Comparison of ENCODE assay signal across 8 mouse cellular contexts in genomic region chr2:180346820-180347497, GRCm38 (mm10). TPM values are rescaled to one million over a fixed set of nuclear protein-coding genes. Genes with fewer than 3 reads are reported as not detected.
A peak's percentile ranks its signal among the peaks of the same experiment; 100 is the strongest.
DNase-seq lines count a peak whose midpoint lies in the region; ATAC-seq and TF ChIP-seq lines count a peak whose summit lies in the region.

No protein-coding gene starts in this region.

- H3K4me3 ChIP-seq in gastrocnemius, adult 2 months: no peak overlapping the region
- H3K4me3 ChIP-seq in megakaryocyte, embryonic 14.5 days (replicated peaks): peak overlapping the region; percentile 42

- no peaks in the 10 kb centered on the region for H3K36me3 ChIP-seq in megakaryocyte, embryonic 14.5 days (replicated peaks; ENCODE audit: low read length)

- H3K27ac ChIP-seq in gastrocnemius, adult 2 months: no peak overlapping the region

- H3K4me1 ChIP-seq in megakaryocyte, embryonic 14.5 days: peaks cover 63% of the 10 kb centered on the region

- H3K9me3 ChIP-seq in megakaryocyte, embryonic 14.5 days: no peaks in the 10 kb centered on the region

- intact Hi-C loops in gastrocnemius, adult 2 months (cut with DNase I): loop anchor here (1.0 kb wide), 2 partner anchors 71 to 85 kb away; no protein-coding TSS in a partner anchor

- TF ChIP-seq CTCF in gastrocnemius, adult 2 months (IDR thresholded peaks at IDR 0.05): peak; percentile 96; the same call in 1 of the 2 replicates

- peak; percentile 95 for ATAC-seq in activated CD4-positive, CD25-positive, alpha-beta regulatory T cell, adult 4 months

- peak; percentile 60 to 70 for DNase-seq in cerebellum, postnatal 4 days (ENCODE audit: low spot score in 2 of 2)
- peak; percentile 86 for DNase-seq in gastrocnemius, adult 2 months
- peak; percentile 58 for DNase-seq in hindlimb bud, embryonic 11.5 days (ENCODE audit: extremely low spot score, low read depth, low spot score)
- DNase-seq in left cerebral cortex, adult 18-20 months (ENCODE audit: low spot score in 2 of 2): peak; percentile 77 to 83
- DNase-seq in right cerebral cortex, adult 2 months (ENCODE audit: low spot score in 2 of 2): peak; percentile 79 to 80
- peak; percentile 53 for DNase-seq in urinary bladder, postnatal 10 days (ENCODE audit: low spot score)

- H3K27me3 ChIP-seq in megakaryocyte, embryonic 14.5 days (replicated peaks): peaks cover 17% of the 10 kb centered on the region

RNA-seq across cellular contexts. Expression of gene Gata5, which starts 12.5 kb away (rescaled TPM):
- not detected for polyA plus RNA-seq in activated CD4-positive, CD25-positive, alpha-beta regulatory T cell, adult 4 months (2017; shearing (Covaris generic))
- not detected for total RNA-seq in gastrocnemius, adult 2 months (2021)
- not detected for total RNA-seq in left cerebral cortex, adult 18-20 months (2021)
- polyA plus RNA-seq in megakaryocyte, embryonic 14.5 days (2012; ENCODE audit: insufficient read depth, low replicate concordance): not detected in 2 replicates

RNA-seq across cellular contexts. Expression of gene Rbbp8nl, which starts 57.3 kb away (rescaled TPM):
- polyA plus RNA-seq in activated CD4-positive, CD25-positive, alpha-beta regulatory T cell, adult 4 months (2017; shearing (Covaris generic)): not detected
- total RNA-seq in gastrocnemius, adult 2 months (2021): not detected
- not detected for total RNA-seq in left cerebral cortex, adult 18-20 months (2021)
- polyA plus RNA-seq in megakaryocyte, embryonic 14.5 days (2012; ENCODE audit: insufficient read depth, low replicate concordance): 0.96 TPM in 1 of 2 replicates, not detected in the other
